In the genomic region with DNA sequence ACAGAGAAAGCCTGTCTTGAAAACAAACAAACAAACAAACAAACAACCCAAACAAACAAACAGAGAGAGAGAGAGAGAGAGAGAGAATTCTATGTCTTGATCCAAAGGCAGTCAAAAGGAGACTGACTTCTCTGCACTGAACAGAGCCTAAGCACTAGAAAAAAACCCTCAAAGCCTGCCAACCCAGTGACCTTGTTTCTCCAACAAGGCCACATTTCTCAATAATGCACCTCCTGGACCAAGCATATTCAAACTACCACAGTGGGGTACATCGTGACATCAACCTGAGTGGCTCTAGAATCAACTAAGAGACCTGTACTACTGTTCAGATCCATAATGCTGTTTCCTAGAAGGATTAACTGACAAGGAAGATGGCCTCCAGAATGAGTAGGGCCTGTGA, we compare ENCODE assay signal across 18 mouse cellular contexts.
DNase-seq lines count a peak whose midpoint lies in the region; ATAC-seq lines count a peak whose summit lies in the region.
"Had no signal": no experiment of that assay in that cellular context is flagged by ENCODE, and none has a peak within 500 bp of the region (broad histone marks: within the 10 kb centered on the region; RNA-seq: fewer than 3 reads in every experiment).

No protein-coding gene starts in this region.

- H3K27me3 ChIP-seq in kidney, embryonic 15.5 days, result no peaks in the 10 kb centered on the region
- H3K27me3 ChIP-seq: embryonic facial prominence, embryonic 12.5 days; forebrain, embryonic 13.5 days; forebrain, embryonic 15.5 days had no signal

- no peak overlapping the region for H3K4me2 ChIP-seq in kidney, embryonic 15.5 days
- H3K4me2 ChIP-seq: embryonic facial prominence, embryonic 12.5 days; forebrain, embryonic 13.5 days; forebrain, embryonic 15.5 days had no signal

- no peaks in the 10 kb centered on the region for H3K36me3 ChIP-seq in kidney, embryonic 15.5 days
- H3K36me3 ChIP-seq: embryonic facial prominence, embryonic 10.5 days; embryonic facial prominence, embryonic 12.5 days; forebrain, embryonic 15.5 days had no signal

- no peak overlapping the region for H3K27ac ChIP-seq in kidney, embryonic 15.5 days
- H3K27ac ChIP-seq: embryonic facial prominence, embryonic 10.5 days; embryonic facial prominence, embryonic 12.5 days; forebrain, embryonic 13.5 days; forebrain, embryonic 15.5 days had no signal

- no peak overlapping the region for H3K4me3 ChIP-seq in kidney, embryonic 15.5 days (replicated peaks)
- H3K4me3 ChIP-seq: embryonic facial prominence, embryonic 10.5 days; embryonic facial prominence, embryonic 12.5 days; forebrain, embryonic 13.5 days; forebrain, embryonic 15.5 days had no signal

- H3K4me1 ChIP-seq in kidney, embryonic 15.5 days, result 0 out of 2 replicates have a peak, but pooled peaks cover 7% of the 10 kb centered on the region
- H3K4me1 ChIP-seq: embryonic facial prominence, embryonic 12.5 days had no signal

- WGBS in kidney, embryonic 15.5 days, result 94% methylated on average over 1 of the region's 1 CpGs

- H3K9me3 ChIP-seq in kidney, embryonic 15.5 days (replicated peaks), result no peaks in the 10 kb centered on the region
- H3K9me3 ChIP-seq: embryonic facial prominence, embryonic 10.5 days; embryonic facial prominence, embryonic 12.5 days; forebrain, embryonic 13.5 days; forebrain, embryonic 15.5 days had no signal

- peak; percentile 58 for DNase-seq in adrenal gland, adult 2 months
- no peak for DNase-seq in adrenal gland, postnatal 4 days (ENCODE audit: low spot score in 2 of 2)
- DNase-seq in adrenal gland, adult 8-10 months, result peak; percentile 31
- peak; percentile 17 for DNase-seq in adrenal gland, postnatal 10 days
- peak; percentile 13 for DNase-seq in adrenal gland, postnatal 25 days
- no peak for DNase-seq in gastrocnemius, adult 8-10 months (ENCODE audit: low spot score in 2 of 2)
- DNase-seq in frontal cortex, postnatal 25 days (ENCODE audit: low spot score in 2 of 2), result no peak
- DNase-seq: cerebellum, adult 11-12 months; cerebellum, adult 2 months; cerebellum, adult 9-10 months; cerebellum, postnatal 10 days; cerebellum, postnatal 25 days; forebrain, postnatal 0 days had no signal

- no peak for ATAC-seq in kidney, embryonic 15.5 days (replicated peaks; ENCODE audit: low FRiP score)
- ATAC-seq: forebrain, embryonic 13.5 days; forebrain, embryonic 15.5 days; forebrain, postnatal 0 days had no signal

- no peak overlapping the region for H3K9ac ChIP-seq in kidney, embryonic 15.5 days
- H3K9ac ChIP-seq: embryonic facial prominence, embryonic 12.5 days; forebrain, embryonic 13.5 days; forebrain, embryonic 15.5 days; forebrain, postnatal 0 days had no signal

Comparison
In these comparisons a context has a peak if more than half of its experiments do, and no peak if none do; other contexts are left out.
1. DNase-seq: peak in adrenal gland, adult 2 months (single experiment), adrenal gland, adult 8-10 months (single experiment), adrenal gland, postnatal 10 days (single experiment) and adrenal gland, postnatal 25 days (single experiment); none in adrenal gland, postnatal 4 days (0 of 2), gastrocnemius, adult 8-10 months (0 of 2) and frontal cortex, postnatal 25 days (0 of 2).